Mouse (Mus musculus) C2C12 (cell line): ENCODE results near the gene Vps13d.

ENCODE experiments used
- CEBPB ChIP-seq: IDR thresholded peaks from one replicate; pipeline ENCODE4 v1.6.1; 2011; ENCODE audit warnings: low read depth, mild to moderate bottlenecking, control low read depth, moderate library complexity
- CTCF ChIP-seq: IDR thresholded peaks from one replicate; pipeline ENCODE4 v1.5.1; 2011; ENCODE audit not compliant: control insufficient read depth, insufficient read depth, insufficient read length
- FOSL1 ChIP-seq: IDR thresholded peaks from one replicate; pipeline ENCODE4 v1.8.0; 2011; ENCODE audit warnings: mild to moderate bottlenecking, low read length; ENCODE audit not compliant: poor library complexity, insufficient read depth, severe bottlenecking
- MAX ChIP-seq: IDR thresholded peaks from one replicate; pipeline ENCODE4 v1.6.1; 2011; ENCODE audit warnings: mild to moderate bottlenecking, control low read depth
- MYOD1 ChIP-seq: IDR thresholded peaks from one replicate; pipeline ENCODE4 v1.6.1; 2011; ENCODE audit warnings: low read depth; ENCODE audit not compliant: control insufficient read depth, insufficient read length
- USF1 ChIP-seq: IDR thresholded peaks from one replicate; pipeline ENCODE4 v1.6.1; 2011; ENCODE audit warnings: low read depth, mild to moderate bottlenecking, control low read depth, moderate library complexity

GRCm38 (mm10) chr4:145031510-145031909 lies 163.3 kb downstream of the Vps13d start:
- no peak for TF ChIP-seq CTCF
- TF ChIP-seq CEBPB, result no peak
- no peak for TF ChIP-seq MAX
- no peak for TF ChIP-seq USF1
- no peak for TF ChIP-seq FOSL1
- no peak for TF ChIP-seq MYOD1
